Mouse (Mus musculus): Measurements from ENCODE around the gene Sypl2. TPM values are rescaled to one million over a fixed set of nuclear protein-coding genes. Genes with fewer than 3 reads are reported as not detected.

The Sypl2 gene
- not detected for polyA plus RNA-seq (2017; shearing (Covaris generic))

GRCm38 (mm10) chr3:108226558-108227350 lies at the start of gene Sypl2:
Sypl2 (minus strand) TSS chr3:108226648.

GRCm38 (mm10) chr3:108256719-108257637 lies 30.5 kb upstream of the Sypl2 start, which contains the start of gene Psma5:
Psma5 (plus strand) TSS chr3:108256926.

GRCm38 (mm10) chr3:108210771-108211139 lies 15.7 kb downstream of the Sypl2 start, which contains the start of gene Atxn7l2:
Atxn7l2 (minus strand) TSS chr3:108210934.

GRCm38 (mm10) chr3:108200329-108201323 lies 25.8 kb downstream of the Sypl2 start, which contains the start of gene Cyb561d1:
Cyb561d1 (minus strand) TSS chr3:108201212.

GRCm38 (mm10) chr3:108186098-108187047 lies 40.1 kb downstream of the Sypl2 start, which contains the start of gene Amigo1:
Amigo1 (plus strand) TSS chr3:108186335.

Other genes with a start within 250 kb of the Sypl2 start
- gene Gstm2, start 240.2 kb downstream of the Sypl2 start, polyA plus RNA-seq (2017; shearing (Covaris generic)) = 1 to 10 TPM in 1 of 2 experiments, not detected in 1; 1.0 TPM
- 1 to 10 TPM; 2.0 to 2.9 TPM for gene Gstm1, start 208.7 kb downstream of the Sypl2 start, polyA plus RNA-seq (2017; shearing (Covaris generic))
- gene Gstm4, start 181.8 kb downstream of the Sypl2 start, polyA plus RNA-seq (2017; shearing (Covaris generic)) = 10 to 100 TPM; 10.3 to 11.1 TPM
- 10 to 100 TPM; 43.5 to 46.0 TPM for gene Ampd2, start 140.0 kb downstream of the Sypl2 start, polyA plus RNA-seq (2017; shearing (Covaris generic))
- 1 to 10 TPM in 1 of 2 experiments, not detected in 1; 1.4 TPM for gene Gnat2, start 133.9 kb downstream of the Sypl2 start, polyA plus RNA-seq (2017; shearing (Covaris generic))
- gene Gnai3, start 80.5 kb downstream of the Sypl2 start, polyA plus RNA-seq (2017; shearing (Covaris generic)) = 100 to 1,000 TPM; 164 to 198 TPM
- gene Gpr61, start 71.8 kb downstream of the Sypl2 start, polyA plus RNA-seq (2017; shearing (Covaris generic)) = under 1 TPM; 0.39 to 0.55 TPM
- 1 to 10 TPM; 1.0 to 1.3 TPM for gene Amigo1, start 40.3 kb downstream of the Sypl2 start, polyA plus RNA-seq (2017; shearing (Covaris generic))
- gene Cyb561d1, start 25.4 kb downstream of the Sypl2 start, polyA plus RNA-seq (2017; shearing (Covaris generic)) = 10 to 100 TPM; 18.3 to 26.0 TPM
- gene Atxn7l2, start 15.7 kb downstream of the Sypl2 start, polyA plus RNA-seq (2017; shearing (Covaris generic)) = 10 to 100 TPM in 1 of 2 experiments, 1 to 10 TPM in 1; 5.5 to 11.5 TPM
- 100 to 1,000 TPM; 119 to 124 TPM for gene Psma5, start 30.3 kb upstream of the Sypl2 start, polyA plus RNA-seq (2017; shearing (Covaris generic))
- gene Sort1, start 57.4 kb upstream of the Sypl2 start, polyA plus RNA-seq (2017; shearing (Covaris generic)) = 1 to 10 TPM in 1 of 2 experiments, under 1 TPM in 1; 0.45 to 1.8 TPM
- gene Mybphl, start 138.3 kb upstream of the Sypl2 start, polyA plus RNA-seq (2017; shearing (Covaris generic)) = not detected
- 1 to 10 TPM; 2.6 to 3.0 TPM for gene Psrc1, start 157.2 kb upstream of the Sypl2 start, polyA plus RNA-seq (2017; shearing (Covaris generic))
- 1 to 10 TPM in 1 of 2 experiments, under 1 TPM in 1; 0.93 to 2.9 TPM for gene Celsr2, start 188.9 kb upstream of the Sypl2 start, polyA plus RNA-seq (2017; shearing (Covaris generic))
- gene Sars, start 218.6 kb upstream of the Sypl2 start, polyA plus RNA-seq (2017; shearing (Covaris generic)) = 100 to 1,000 TPM; 135 to 168 TPM

All from inflammation-experienced regulatory T-cells (primary cell).